Mouse (Mus musculus): ENCODE results near the gene Prr15l. TPM values are rescaled to one million over a fixed set of nuclear protein-coding genes. Genes with fewer than 3 reads are reported as not detected.

The Prr15l gene
- polyA plus RNA-seq, 1 experiment from 2014 or later: 0.29 TPM

DNA sequence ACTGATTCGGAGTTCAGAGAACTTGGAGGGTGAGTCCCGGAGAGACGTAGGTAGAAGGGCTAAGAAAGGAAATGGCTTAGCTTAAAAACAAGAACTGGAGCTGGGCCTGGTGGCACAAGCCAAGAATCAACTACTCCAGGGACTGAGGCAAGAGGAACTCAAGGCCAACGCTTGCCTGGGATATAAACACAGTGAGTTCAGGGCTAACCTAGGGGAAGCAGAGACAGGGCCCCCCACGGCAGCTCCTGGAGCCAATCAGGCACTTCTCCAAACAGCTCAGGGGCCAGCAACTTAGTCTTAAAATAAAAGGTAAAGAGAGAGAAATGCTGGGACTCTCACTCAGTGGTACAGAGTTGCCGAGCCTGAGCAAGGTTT is 10.5 kb downstream of the Prr15l start:
- H3K4me2 ChIP-seq: no peak overlapping the region
- H3K9ac ChIP-seq: no peak overlapping the region
- H3K27ac ChIP-seq: no peak overlapping the region
- H3K9me3 ChIP-seq: no peaks in the 10 kb centered on the region
- WGBS: 91% methylated on average over 6 of the region's 6 CpGs
- no peak overlapping the region for H3K4me3 ChIP-seq
- no peaks in the 10 kb centered on the region for H3K36me3 ChIP-seq
- no peak for ATAC-seq (ENCODE audit: low FRiP score)
- H3K4me1 ChIP-seq (replicated peaks): peaks cover 8% of the 10 kb centered on the region
- peaks cover 4% of the 10 kb centered on the region; the same call in 1 of the 2 replicates for H3K27me3 ChIP-seq

GRCm38 (mm10) chr11:96940578-96941465 is 12.9 kb downstream of the Prr15l start:
- ATAC-seq (ENCODE audit: low FRiP score): no peak
- WGBS: 78% methylated on average over 16 of the region's 16 CpGs
- H3K4me2 ChIP-seq: no peak overlapping the region
- H3K9ac ChIP-seq: no peak overlapping the region
- H3K4me3 ChIP-seq: no peak overlapping the region
- peaks cover 20% of the 10 kb centered on the region for H3K4me1 ChIP-seq (replicated peaks)
- H3K9me3 ChIP-seq: no peaks in the 10 kb centered on the region
- peaks cover 9% of the 10 kb centered on the region for H3K27me3 ChIP-seq
- no peaks in the 10 kb centered on the region for H3K36me3 ChIP-seq
- H3K27ac ChIP-seq: no peak overlapping the region

- Histone ChIP-seq H3K9me3 (no peaks in the 10 kb centered on the region), H3K4me1 (replicated peaks) (peaks cover 26% of the 10 kb centered on the region), H3K27me3 (peaks cover 9% of the 10 kb centered on the region), H3K36me3 (no peaks in the 10 kb centered on the region), H3K9ac (no peak overlapping the region), H3K4me2 (no peak overlapping the region), H3K27ac (no peak overlapping the region), H3K4me3 (no peak overlapping the region)
- 78% methylated on average over 6 of the region's 6 CpGs for WGBS
- no peak for ATAC-seq (ENCODE audit: low FRiP score)
Measured at GRCm38 (mm10) chr11:96941989-96942590, 14.2 kb downstream of the Prr15l start.

GRCm38 (mm10) chr11:96943746-96944304 is 15.9 kb downstream of the Prr15l start, which contains the start of gene Pnpo:
Gene Pnpo, minus strand, starts transcription at chr11:96943986.
- under 1% methylated on average over 29 of the region's 29 CpGs for WGBS
- H3K9me3 ChIP-seq: no peaks in the 10 kb centered on the region
- peak within 1 kb of the TSS; percentile 92 for H3K4me2 ChIP-seq
- H3K36me3 ChIP-seq: peaks cover 6% of the 10 kb centered on the region; the same call in 1 of the 2 replicates
- H3K27ac ChIP-seq: peak within 1 kb of the TSS; percentile 64
- peak; percentile 97 for ATAC-seq (ENCODE audit: low FRiP score)
- H3K27me3 ChIP-seq: peaks cover 9% of the 10 kb centered on the region
- H3K4me3 ChIP-seq: peak within 1 kb of the TSS; percentile 60
- H3K9ac ChIP-seq: peak within 1 kb of the TSS; percentile 71
- H3K4me1 ChIP-seq (replicated peaks): peaks cover 26% of the 10 kb centered on the region

DNA sequence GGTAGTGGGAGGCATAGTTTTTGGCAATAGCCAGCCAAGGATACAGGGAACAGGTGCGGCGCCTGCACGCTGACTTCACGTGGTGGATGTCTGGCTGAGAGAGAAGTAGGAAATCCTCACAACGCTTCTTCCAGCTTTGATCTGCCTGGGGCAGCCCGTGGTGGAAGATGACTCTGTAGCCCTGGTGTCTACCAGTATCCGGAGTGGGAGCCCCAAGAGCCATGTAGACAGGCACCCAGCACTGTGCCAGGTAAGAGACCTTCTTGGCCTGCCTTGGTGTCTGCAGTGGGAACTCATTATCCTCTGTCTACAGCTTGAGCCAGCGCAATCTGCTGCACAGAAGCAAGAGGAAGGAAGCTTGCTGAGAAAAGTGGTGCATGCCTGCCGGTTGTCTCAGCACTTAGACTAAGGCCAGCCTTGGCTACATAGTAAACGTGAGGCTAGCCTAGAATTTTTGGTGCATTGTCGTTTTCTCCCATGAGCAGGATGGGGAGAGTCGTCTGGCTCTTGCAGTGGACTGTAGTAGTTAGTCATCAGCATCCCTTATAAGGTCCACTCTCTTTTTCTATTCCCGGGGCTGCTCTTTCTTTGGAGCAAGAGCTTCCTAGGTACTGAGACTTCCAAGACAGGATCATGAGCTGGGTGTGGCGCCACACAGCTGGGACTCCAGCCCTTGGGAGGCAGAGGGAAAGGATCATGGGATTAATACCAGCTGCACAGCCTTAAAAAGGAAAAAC is 17.1 kb downstream of the Prr15l start:
- WGBS: 91% methylated on average over 14 of the region's 14 CpGs

DNA sequence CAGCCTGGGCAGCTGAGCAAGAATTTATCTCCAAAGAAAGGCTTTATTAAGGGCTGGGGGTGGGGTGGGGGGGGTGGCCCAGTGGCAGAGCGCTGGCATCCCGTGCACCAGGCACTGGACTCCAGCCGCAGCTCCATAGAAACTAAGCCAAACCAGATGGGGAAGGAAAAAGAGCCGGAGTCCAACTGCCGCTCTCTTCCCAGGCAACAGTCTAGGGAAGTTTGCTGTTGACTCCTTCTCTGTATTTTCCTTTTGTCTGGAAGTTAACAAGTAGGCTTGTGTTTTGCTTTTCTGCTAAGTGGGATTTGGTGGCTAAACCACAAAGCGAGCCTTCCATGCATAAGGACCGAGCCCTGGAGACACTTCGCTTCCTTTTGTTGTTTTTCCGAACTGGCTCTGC is 18.6 kb downstream of the Prr15l start:
- Histone ChIP-seq H3K4me2 (no peak overlapping the region), H3K9me3 (no peaks in the 10 kb centered on the region), H3K27me3 (peaks cover 9% of the 10 kb centered on the region), H3K27ac (no peak overlapping the region), H3K36me3 (peaks cover 31% of the 10 kb centered on the region), H3K9ac (no peak overlapping the region), H3K4me1 (replicated peaks) (peaks cover 26% of the 10 kb centered on the region), H3K4me3 (no peak overlapping the region)
- no peak for ATAC-seq (ENCODE audit: low FRiP score)
- WGBS: 70% methylated on average over 9 of the region's 9 CpGs

More for the DNA sequence above, 17.1 kb downstream of the Prr15l start:
- H3K4me3 ChIP-seq: peak overlapping the region; percentile 60
- H3K4me1 ChIP-seq (replicated peaks): peaks cover 26% of the 10 kb centered on the region
- peak overlapping the region; percentile 92 for H3K4me2 ChIP-seq
- H3K27ac ChIP-seq: no peak overlapping the region
- no peaks in the 10 kb centered on the region for H3K9me3 ChIP-seq
- H3K36me3 ChIP-seq: peaks cover 16% of the 10 kb centered on the region
- no peak for ATAC-seq (ENCODE audit: low FRiP score)
- H3K9ac ChIP-seq: peak overlapping the region; percentile 71
- peaks cover 9% of the 10 kb centered on the region for H3K27me3 ChIP-seq

DNA sequence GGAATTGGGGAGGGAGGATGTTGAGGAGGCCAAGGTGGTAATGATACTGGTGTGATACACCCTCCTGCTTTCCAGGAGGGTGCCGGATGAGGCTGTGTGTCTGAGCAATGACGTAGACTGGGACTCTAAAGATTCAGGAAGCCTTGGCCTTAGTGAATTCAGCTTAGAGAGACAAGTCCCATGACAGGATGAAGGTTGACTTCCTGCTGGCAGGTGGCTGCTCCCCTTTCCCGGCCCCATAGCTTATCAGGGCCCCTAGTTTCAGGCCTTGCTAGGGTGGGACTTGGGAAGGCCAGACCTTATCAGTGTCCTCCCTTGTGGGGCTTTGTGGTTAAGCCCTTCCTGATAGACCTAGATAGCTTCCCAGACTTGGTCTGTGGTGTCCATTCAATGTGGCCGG is 19.9 kb downstream of the Prr15l start:
- Histone ChIP-seq H3K4me1 (replicated peaks) (peaks cover 26% of the 10 kb centered on the region), H3K36me3 (peaks cover 44% of the 10 kb centered on the region), H3K9ac (no peak overlapping the region), H3K4me2 (no peak overlapping the region), H3K27ac (no peak overlapping the region), H3K9me3 (no peaks in the 10 kb centered on the region), H3K4me3 (no peak overlapping the region), H3K27me3 (peaks cover 4% of the 10 kb centered on the region; the same call in 1 of the 2 replicates)
- WGBS: 95% methylated on average over 4 of the region's 4 CpGs
- ATAC-seq (ENCODE audit: low FRiP score): no peak

- Histone ChIP-seq H3K9ac (no peak overlapping the region), H3K9me3 (no peaks in the 10 kb centered on the region), H3K4me1 (replicated peaks) (peaks cover 7% of the 10 kb centered on the region; the same call in 1 of the 2 replicates), H3K27me3 (no peaks in the 10 kb centered on the region), H3K36me3 (peaks cover 71% of the 10 kb centered on the region), H3K4me3 (no peak overlapping the region), H3K27ac (no peak overlapping the region), H3K4me2 (no peak overlapping the region)
- ATAC-seq (ENCODE audit: low FRiP score): no peak
- 98% methylated on average over 3 of the region's 3 CpGs for WGBS
Measured at GRCm38 (mm10) chr11:96950767-96951166, 22.9 kb downstream of the Prr15l start.

- 89% methylated on average over 10 of the region's 10 CpGs for WGBS
- no peak overlapping the region for H3K4me2 ChIP-seq
- no peak overlapping the region for H3K4me3 ChIP-seq
- no peaks in the 10 kb centered on the region for H3K4me1 ChIP-seq (replicated peaks)
- no peaks in the 10 kb centered on the region for H3K9me3 ChIP-seq
- no peak for ATAC-seq (ENCODE audit: low FRiP score)
- peaks cover 88% of the 10 kb centered on the region for H3K36me3 ChIP-seq
- H3K27ac ChIP-seq: no peak overlapping the region
- H3K27me3 ChIP-seq: no peaks in the 10 kb centered on the region
- no peak overlapping the region for H3K9ac ChIP-seq
Measured at GRCm38 (mm10) chr11:96952426-96952825, 24.5 kb downstream of the Prr15l start.

DNA sequence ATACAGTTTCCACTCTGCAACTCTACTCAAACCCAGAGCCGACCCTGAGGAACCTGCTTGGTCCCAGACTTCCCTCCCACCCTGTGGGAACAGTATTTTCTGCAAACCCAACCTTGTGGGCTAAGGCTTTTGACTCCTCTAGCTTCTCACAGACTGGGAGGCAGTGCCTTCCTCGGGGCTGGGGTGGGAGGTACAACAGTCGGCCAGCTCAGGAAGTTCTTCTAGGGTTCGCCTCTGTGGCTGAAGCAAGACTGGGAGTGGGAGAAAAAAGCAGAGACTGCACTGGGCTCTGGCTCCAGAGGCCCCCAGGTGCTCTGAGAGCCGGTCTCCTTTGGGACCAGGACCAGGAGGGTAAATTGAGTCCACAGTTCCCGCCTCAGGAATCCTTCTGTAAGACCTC is 25.0 kb downstream of the Prr15l start:
- peaks cover 93% of the 10 kb centered on the region for H3K36me3 ChIP-seq

GRCm38 (mm10) chr11:96955094-96955493 is 27.2 kb downstream of the Prr15l start:
- Histone ChIP-seq H3K27ac (no peak overlapping the region), H3K4me1 (replicated peaks) (no peaks in the 10 kb centered on the region), H3K9me3 (no peaks in the 10 kb centered on the region), H3K36me3 (peaks cover 94% of the 10 kb centered on the region), H3K4me2 (no peak overlapping the region), H3K9ac (no peak overlapping the region), H3K27me3 (no peaks in the 10 kb centered on the region), H3K4me3 (no peak overlapping the region)
- no peak for ATAC-seq (ENCODE audit: low FRiP score)
- WGBS: 94% methylated on average over 4 of the region's 4 CpGs

More for the DNA sequence above, 25.0 kb downstream of the Prr15l start:
- Histone ChIP-seq H3K9me3 (no peaks in the 10 kb centered on the region), H3K27me3 (no peaks in the 10 kb centered on the region), H3K9ac (0 out of 2 replicates have a peak overlapping the region, but pooled peaks have one; percentile 35), H3K4me1 (replicated peaks) (no peaks in the 10 kb centered on the region), H3K4me3 (no peak overlapping the region), H3K4me2 (no peak overlapping the region), H3K27ac (no peak overlapping the region)
- ATAC-seq (ENCODE audit: low FRiP score): no peak
- WGBS: 78% methylated on average over 6 of the region's 6 CpGs
